8 mouse cellular contexts compared by ENCODE assay signal in genomic region chr2:84677968-84678880, GRCm38 (mm10). TPM values are rescaled to one million over a fixed set of nuclear protein-coding genes. Genes with fewer than 3 reads are reported as not detected.
DNase-seq lines count a peak whose midpoint lies in the region; ATAC-seq and TF ChIP-seq lines count a peak whose summit lies in the region.

Gene Gm28635, minus strand, starts transcription at chr2:84678041.
Gene Med19, plus strand, starts transcription at chr2:84678402.

- peak; percentile 99 for ATAC-seq in Patski
- ATAC-seq in hindbrain, embryonic 13.5 days (ENCODE audit: low FRiP score) = peak; percentile 100

- peak within 1 kb of the TSS; percentile 89 for H3K27ac ChIP-seq in hindbrain, embryonic 13.5 days

- DNase-seq in Patski (ENCODE audit: low read depth, low spot score) = peak; percentile 97
- peak; percentile 92 to 94 for DNase-seq in cerebellum, postnatal 14 days
- peak; percentile 88 to 95 for DNase-seq in frontal cortex, postnatal 14 days (ENCODE audit: low spot score in 2 of 2)
- DNase-seq in layer of hippocampus, postnatal 25 days (ENCODE audit: extremely low spot score in 1 of 2, low spot score in 1 of 2) = peak; percentile 70 to 71
- DNase-seq in lung, postnatal 25 days (ENCODE audit: low spot score) = peak; percentile 99
- DNase-seq in retina, embryonic 14.5 days (ENCODE audit: low spot score) = peak; percentile 100
- peak; percentile 84 for DNase-seq in thymus, postnatal 4 days

- CTCF ChIA-PET in Patski (lab: Charles Lee) = interaction anchor here (0.8 to 1.8 kb wide), 2 partner anchors 47 to 80 kb away, joined by 3 to 4 read pairs; no protein-coding TSS in a partner anchor

- peak within 1 kb of the TSS; percentile 97 for H3K4me3 ChIP-seq in hindbrain, embryonic 13.5 days

- TF ChIP-seq CTCF in Patski (IDR thresholded peaks at IDR 0.05) = no peak

- 0% methylated on average over 44 of the region's 44 CpGs for WGBS in hindbrain, embryonic 13.5 days

- H3K36me3 ChIP-seq in hindbrain, embryonic 13.5 days = peaks cover 36% of the 10 kb centered on the region

- H3K9ac ChIP-seq in hindbrain, embryonic 13.5 days = peak within 1 kb of the TSS; percentile 89

- in situ Hi-C loops in Patski (cut with MboI; ENCODE audit: low pct_unique_long_range_greater_than_20kb) = no loop called here

- peaks cover 29% of the 10 kb centered on the region for H3K4me1 ChIP-seq in hindbrain, embryonic 13.5 days (replicated peaks)

- POLR2A ChIA-PET in Patski (lab: Charles Lee) = no interaction called here

- H3K4me2 ChIP-seq in hindbrain, embryonic 13.5 days = peak within 1 kb of the TSS; percentile 82

- H3K9me3 ChIP-seq in hindbrain, embryonic 13.5 days = no peaks in the 10 kb centered on the region

- no peaks in the 10 kb centered on the region for H3K27me3 ChIP-seq in Patski
- no peaks in the 10 kb centered on the region for H3K27me3 ChIP-seq in hindbrain, embryonic 13.5 days

RNA-seq across cellular contexts. Expression of gene Gm28635, which starts in this region (rescaled TPM):
- polyA plus RNA-seq in Patski (2021) = not detected
- not detected in 2 replicates for polyA plus RNA-seq in hindbrain, embryonic 13.5 days (2015; fragmentation: Nextera tagmentation; extraction: Ambion mirVana)
- total RNA-seq in layer of hippocampus, postnatal 25 days (2021) = 1 to 10 TPM in 1 of 2 experiments, not detected in 1; 1.1 TPM

RNA-seq across cellular contexts. Expression of gene Med19, which starts in this region (rescaled TPM):
- polyA plus RNA-seq in Patski (2021) = 30.6 TPM
- 52.1 and 53.5 TPM in 2 replicates for polyA plus RNA-seq in hindbrain, embryonic 13.5 days (2015; fragmentation: Nextera tagmentation; extraction: Ambion mirVana)
- 10 to 100 TPM; 31.3 to 33.3 TPM for total RNA-seq in layer of hippocampus, postnatal 25 days (2021)

Comparison
In these comparisons a context has a peak if more than half of its experiments do, and no peak if none do; other contexts are left out.
1. Peak in every context shown above with its lines: DNase-seq, ATAC-seq, H3K4me3 ChIP-seq and H3K27ac ChIP-seq.